Mouse (Mus musculus) skeletal muscle tissue, adult 2 months (tissue): Measurements from ENCODE around the gene Ift20.

Source experiments
- DNase-seq: peaks from one replicate; pipeline ENCODE4 v3.0.0-alpha.2; 2012; ENCODE audit warnings: low read depth, low spot score

The Ift20 gene

GRCm38 (mm10) chr11:78536080-78536689 lies at the start of gene Ift20, which contains the start of gene Tnfaip1:
Gene Ift20, plus strand, starts transcription at chr11:78536361.
Gene Tnfaip1, minus strand, starts transcription at chr11:78536332.
- peak; percentile 97 for DNase-seq

GRCm38 (mm10) chr11:78488168-78488567 lies 48.0 kb upstream of the Ift20 start:
- no peak for DNase-seq

GRCm38 (mm10) chr11:78490781-78491241 lies 45.4 kb upstream of the Ift20 start:
- no peak for DNase-seq

GRCm38 (mm10) chr11:78495904-78496303 lies 40.3 kb upstream of the Ift20 start:
- DNase-seq: no peak

GRCm38 (mm10) chr11:78497071-78497541 lies 39.1 kb upstream of the Ift20 start:
- no peak for DNase-seq

- peak; percentile 81 for DNase-seq
Measured at GRCm38 (mm10) chr11:78497544-78498522, 38.3 kb upstream of the Ift20 start, which contains the start of gene Sarm1. Gene Sarm1, minus strand, starts transcription at chr11:78497754.

GRCm38 (mm10) chr11:78499004-78499403 lies 37.2 kb upstream of the Ift20 start, which contains the start of gene Vtn:
Gene Vtn, plus strand, starts transcription at chr11:78499091.
- DNase-seq: peak; percentile 73

GRCm38 (mm10) chr11:78499543-78499942 lies 36.6 kb upstream of the Ift20 start:
- no peak for DNase-seq

GRCm38 (mm10) chr11:78500623-78501202 lies 35.4 kb upstream of the Ift20 start:
- no peak for DNase-seq

- no peak for DNase-seq
Measured at GRCm38 (mm10) chr11:78501529-78501928, 34.6 kb upstream of the Ift20 start.

GRCm38 (mm10) chr11:78502909-78503650 lies 33.1 kb upstream of the Ift20 start, which contains the start of gene Sebox:
Gene Sebox, plus strand, starts transcription at chr11:78503447.
- no peak for DNase-seq

- no peak for DNase-seq
Measured at GRCm38 (mm10) chr11:78505430-78505829, 30.7 kb upstream of the Ift20 start.

- no peak for DNase-seq
Measured at GRCm38 (mm10) chr11:78509148-78509547, 27.0 kb upstream of the Ift20 start.

GRCm38 (mm10) chr11:78512025-78512957 lies 23.9 kb upstream of the Ift20 start, which contains the start of the genes Tmem199 and Poldip2:
Gene Tmem199, minus strand, starts transcription at chr11:78512172.
Gene Poldip2, plus strand, starts transcription at chr11:78512193.
- peak; percentile 87 for DNase-seq

GRCm38 (mm10) chr11:78513106-78513790 lies 22.9 kb upstream of the Ift20 start:
- DNase-seq: no peak

- DNase-seq: no peak
Measured at GRCm38 (mm10) chr11:78515549-78516325, 20.4 kb upstream of the Ift20 start.

- no peak for DNase-seq
Measured at GRCm38 (mm10) chr11:78518931-78519330, 17.2 kb upstream of the Ift20 start.

- DNase-seq: peak; percentile 47
Measured at GRCm38 (mm10) chr11:78521880-78522279, 14.3 kb upstream of the Ift20 start.
